Mouse (Mus musculus) thymus, adult 2 months (tissue): ENCODE results near the gene Ifi202b.
"Not testable (repeated sequence)": the region's sequence is repeated elsewhere in the genome, so short reads cannot be mapped to it uniquely, and the experiment has no call there.

Experiments used
- CTCF ChIP-seq: fragments of 200-500 bp; IDR thresholded peaks from 2 replicates; pipeline ENCODE4 v1.5.1; 2012; ENCODE audit warnings: mild to moderate bottlenecking, control low read depth, low read length, moderate library complexity, borderline replicate concordance; ENCODE audit not compliant: control insufficient read depth, poor library complexity, insufficient read depth; ENCODE audit errors: extremely low read depth
- POLR2A ChIP-seq: fragments of 200-500 bp; IDR thresholded peaks from 2 replicates; pipeline ENCODE4 v1.6.1; 2012; ENCODE audit warnings: mild to moderate bottlenecking, low read length, control low read depth, moderate library complexity; ENCODE audit not compliant: control insufficient read depth, poor library complexity, insufficient read depth; ENCODE audit errors: extremely low read depth

DNA sequence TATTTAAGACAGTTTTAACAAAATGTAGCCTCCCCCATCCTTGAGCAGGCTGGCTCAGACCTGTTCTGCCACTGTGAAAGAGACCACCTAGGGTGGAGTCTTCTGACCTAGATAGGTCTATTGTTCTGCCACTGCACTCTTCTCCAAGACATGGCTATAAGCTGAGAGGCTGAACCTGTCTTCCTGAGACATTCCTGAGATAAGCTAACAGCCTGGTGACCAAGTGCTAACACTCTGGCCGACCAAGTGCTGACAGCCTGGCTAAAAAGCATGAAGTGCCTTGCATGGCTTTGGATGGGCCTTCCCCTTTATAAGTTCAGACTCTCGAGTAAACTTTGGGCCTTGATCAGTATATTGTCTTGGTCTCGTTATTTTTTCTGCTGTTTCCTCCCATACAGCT lies 1.5 kb downstream of the Ifi202b start:
- TF ChIP-seq POLR2A, CTCF: not testable (repeated sequence)
